Mouse (Mus musculus): Measurements from ENCODE around the gene Nudcd2. TPM values are rescaled to one million over a fixed set of nuclear protein-coding genes. Genes with fewer than 3 reads are reported as not detected.

Nudcd2 gene
- polyA plus RNA-seq (2014; fragmentation: Nextera tagmentation; extraction: Ambion mirVana), result 240 and 270 TPM in 2 replicates

DNA sequence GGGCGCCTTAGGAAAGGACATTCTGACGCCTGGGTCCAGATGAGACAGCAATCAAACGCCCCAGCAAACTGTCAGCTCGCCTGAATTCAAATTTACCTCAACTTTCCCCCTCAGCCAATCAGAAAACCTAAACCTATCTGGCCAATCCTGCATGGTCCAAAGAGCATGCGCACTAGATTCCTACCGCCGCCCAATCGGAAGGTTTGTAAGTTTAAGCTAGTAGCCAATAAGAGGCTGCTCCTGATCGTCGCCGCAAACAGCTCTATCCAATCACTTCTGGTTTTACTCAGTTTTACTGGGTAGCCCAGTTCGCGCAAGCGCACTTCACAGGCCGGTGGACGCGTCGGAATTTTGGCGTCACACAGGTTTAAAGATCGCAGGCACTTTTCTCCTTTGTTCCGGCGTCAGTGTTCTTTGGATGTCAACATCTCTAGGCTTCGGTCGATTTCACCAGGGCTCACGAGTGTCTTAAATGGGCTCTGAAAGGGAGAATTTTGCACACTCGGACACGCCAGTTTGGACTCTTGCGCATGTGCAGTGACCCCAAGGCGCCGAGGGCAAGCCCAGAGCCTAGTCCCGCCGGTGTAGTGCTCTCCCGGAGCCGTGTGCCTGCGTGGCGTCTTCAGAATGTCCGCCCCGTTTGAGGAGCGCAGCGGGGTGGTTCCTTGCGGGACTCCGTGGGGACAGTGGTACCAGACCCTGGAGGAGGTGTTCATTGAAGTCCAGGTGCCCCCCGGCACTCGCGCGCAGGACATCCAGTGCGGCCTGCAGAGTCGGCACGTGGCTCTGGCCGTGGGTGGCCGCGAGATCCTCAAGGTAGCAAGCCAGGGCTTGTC lies at the start of gene Nudcd2, which contains the start of gene Hmmr:
Nudcd2 (plus strand) TSS at position 329 of the 836 bp plus-strand sequence.
Hmmr (minus strand) TSS at position 84 of the 836 bp plus-strand sequence.
- WGBS, result under 1% methylated on average over 52 of the region's 52 CpGs
- Histone ChIP-seq H3K9ac (replicated peaks; ENCODE audit: low read length) (peak within 1 kb of the TSS; percentile 85), H3K36me3 (replicated peaks; ENCODE audit: control insufficient read depth, insufficient read depth, low read depth, low read length) (no peaks in the 10 kb centered on the region), H3K4me2 (ENCODE audit: low read depth, low read length) (peak within 1 kb of the TSS; percentile 60), H3K27ac (replicated peaks; ENCODE audit: low read depth, low read length) (peak within 1 kb of the TSS; percentile 72), H3K9me3 (replicated peaks; ENCODE audit: control insufficient read depth, low read length) (no peaks in the 10 kb centered on the region), H3K4me3 (ENCODE audit: low read depth, low read length) (peak within 1 kb of the TSS; percentile 85), H3K4me1 (ENCODE audit: control insufficient read depth, insufficient read depth, low read length) (0 out of 2 replicates have a peak, but pooled peaks cover 2% of the 10 kb centered on the region), H3K27me3 (ENCODE audit: control insufficient read depth, insufficient read depth, low read length) (no peaks in the 10 kb centered on the region)
- peak; percentile 99 for ATAC-seq (replicated peaks; ENCODE audit: insufficient number of reproducible peaks, low FRiP score, low TSS enrichment, low read depth)
- DNase-seq (ENCODE audit: low spot score), result peak; percentile 98

GRCm38 (mm10) chr11:40690444-40691127 lies 42.9 kb upstream of the Nudcd2 start:
- no peak for ATAC-seq (replicated peaks; ENCODE audit: insufficient number of reproducible peaks, low FRiP score, low TSS enrichment, low read depth)
- H3K27me3 ChIP-seq (ENCODE audit: control insufficient read depth, insufficient read depth, low read length), result no peaks in the 10 kb centered on the region
- no peak overlapping the region for H3K4me2 ChIP-seq (ENCODE audit: low read depth, low read length)
- no peaks in the 10 kb centered on the region for H3K4me1 ChIP-seq (ENCODE audit: control insufficient read depth, insufficient read depth, low read length)
- WGBS, result 77% methylated on average over 5 of the region's 5 CpGs
- H3K9me3 ChIP-seq (replicated peaks; ENCODE audit: control insufficient read depth, low read length), result no peaks in the 10 kb centered on the region
- DNase-seq (ENCODE audit: low spot score), result no peak
- H3K9ac ChIP-seq (replicated peaks; ENCODE audit: low read length), result no peak overlapping the region
- H3K27ac ChIP-seq (replicated peaks; ENCODE audit: low read depth, low read length), result no peak overlapping the region
- no peaks in the 10 kb centered on the region; the same call in 1 of the 2 replicates for H3K36me3 ChIP-seq (replicated peaks; ENCODE audit: control insufficient read depth, insufficient read depth, low read depth, low read length)
- H3K4me3 ChIP-seq (ENCODE audit: low read depth, low read length), result no peak overlapping the region

DNA sequence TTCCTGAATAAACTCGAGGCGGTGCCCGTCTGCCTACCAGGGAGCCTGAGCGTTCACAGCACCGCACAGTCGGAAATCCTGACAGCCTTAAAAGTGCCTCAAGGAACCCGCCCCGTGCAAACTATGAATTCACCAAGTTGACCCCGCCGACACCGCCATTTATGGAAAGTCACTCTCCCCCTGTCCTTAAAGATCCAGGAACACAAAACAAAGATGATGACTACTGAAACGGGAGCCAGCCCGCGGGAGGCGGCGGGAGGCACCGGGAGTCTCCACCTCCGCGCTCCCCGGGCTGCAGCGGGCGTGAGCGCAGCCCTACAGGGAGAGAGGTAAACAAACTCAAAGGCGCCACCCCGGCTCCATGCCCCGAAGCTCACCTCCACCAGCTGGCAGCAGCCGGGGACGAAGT lies 41.4 kb upstream of the Nudcd2 start:
- DNase-seq (ENCODE audit: low spot score), result no peak
- peak overlapping the region; percentile 78 for H3K4me2 ChIP-seq (ENCODE audit: low read depth, low read length)
- no peaks in the 10 kb centered on the region for H3K9me3 ChIP-seq (replicated peaks; ENCODE audit: control insufficient read depth, low read length)
- peak overlapping the region; percentile 77 for H3K4me3 ChIP-seq (ENCODE audit: low read depth, low read length)
- peak overlapping the region; percentile 66 for H3K9ac ChIP-seq (replicated peaks; ENCODE audit: low read length)
- H3K27me3 ChIP-seq (ENCODE audit: control insufficient read depth, insufficient read depth, low read length), result no peaks in the 10 kb centered on the region
- H3K36me3 ChIP-seq (replicated peaks; ENCODE audit: control insufficient read depth, insufficient read depth, low read depth, low read length), result no peaks in the 10 kb centered on the region; the same call in 1 of the 2 replicates
- 0% methylated on average over 26 of the region's 28 CpGs for WGBS
- no peaks in the 10 kb centered on the region for H3K4me1 ChIP-seq (ENCODE audit: control insufficient read depth, insufficient read depth, low read length)
- peak; percentile 74 for ATAC-seq (replicated peaks; ENCODE audit: insufficient number of reproducible peaks, low FRiP score, low TSS enrichment, low read depth)
- no peak overlapping the region for H3K27ac ChIP-seq (replicated peaks; ENCODE audit: low read depth, low read length)

- Histone ChIP-seq H3K4me1 (ENCODE audit: control insufficient read depth, insufficient read depth, low read length) (no peaks in the 10 kb centered on the region), H3K4me3 (ENCODE audit: low read depth, low read length) (peak overlapping the region; percentile 77), H3K27ac (replicated peaks; ENCODE audit: low read depth, low read length) (peak overlapping the region; percentile 92), H3K4me2 (ENCODE audit: low read depth, low read length) (peak overlapping the region; percentile 78), H3K9me3 (replicated peaks; ENCODE audit: control insufficient read depth, low read length) (no peaks in the 10 kb centered on the region), H3K27me3 (ENCODE audit: control insufficient read depth, insufficient read depth, low read length) (no peaks in the 10 kb centered on the region), H3K9ac (replicated peaks; ENCODE audit: low read length) (peak overlapping the region; percentile 66), H3K36me3 (replicated peaks; ENCODE audit: control insufficient read depth, insufficient read depth, low read depth, low read length) (no peaks in the 10 kb centered on the region)
- under 1% methylated on average over 36 of the region's 36 CpGs for WGBS
- ATAC-seq (replicated peaks; ENCODE audit: insufficient number of reproducible peaks, low FRiP score, low TSS enrichment, low read depth) (peak; percentile 95), DNase-seq (ENCODE audit: low spot score) (peak; percentile 95)
Observed at GRCm38 (mm10) chr11:40692511-40693365, 40.7 kb upstream of the Nudcd2 start.

DNA sequence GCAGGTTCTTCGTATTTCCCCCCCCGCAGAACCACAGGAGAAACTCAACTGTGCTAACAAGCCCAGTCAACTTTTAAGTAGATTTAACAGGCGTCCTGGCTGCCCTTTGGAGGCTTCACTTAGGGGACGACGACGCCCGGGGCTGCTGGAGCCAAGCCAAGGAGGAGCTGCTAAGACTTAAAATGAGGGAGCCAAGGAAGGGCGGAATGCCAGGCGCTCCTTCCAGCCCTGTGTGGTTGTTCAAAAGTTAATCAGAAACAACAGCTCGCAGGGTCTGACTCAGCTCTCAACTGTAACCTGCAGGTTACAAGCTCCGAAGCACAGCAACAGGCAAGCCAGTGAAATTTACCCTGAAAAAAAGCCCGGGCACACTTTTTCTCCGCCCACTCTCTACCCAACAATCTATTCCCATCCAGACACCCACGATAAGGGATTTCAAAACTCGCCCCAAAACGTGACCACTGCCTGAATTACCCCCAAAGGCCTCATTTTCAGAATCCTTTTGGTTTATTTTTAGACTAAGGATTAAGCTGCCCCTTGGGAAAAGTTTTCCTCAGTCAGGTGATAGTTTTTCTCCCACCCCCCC lies 40.0 kb upstream of the Nudcd2 start:
- H3K4me3 ChIP-seq (ENCODE audit: low read depth, low read length), result peak overlapping the region; percentile 77
- H3K9ac ChIP-seq (replicated peaks; ENCODE audit: low read length), result peak overlapping the region; percentile 63
- peak overlapping the region; percentile 78 for H3K4me2 ChIP-seq (ENCODE audit: low read depth, low read length)
- no peaks in the 10 kb centered on the region for H3K4me1 ChIP-seq (ENCODE audit: control insufficient read depth, insufficient read depth, low read length)
- H3K27ac ChIP-seq (replicated peaks; ENCODE audit: low read depth, low read length), result peak overlapping the region; percentile 92
- no peaks in the 10 kb centered on the region for H3K36me3 ChIP-seq (replicated peaks; ENCODE audit: control insufficient read depth, insufficient read depth, low read depth, low read length)
- 1% methylated on average over 16 of the region's 16 CpGs for WGBS
- ATAC-seq (replicated peaks; ENCODE audit: insufficient number of reproducible peaks, low FRiP score, low TSS enrichment, low read depth) (no peak), DNase-seq (ENCODE audit: low spot score) (peak; percentile 69)
- no peaks in the 10 kb centered on the region for H3K9me3 ChIP-seq (replicated peaks; ENCODE audit: control insufficient read depth, low read length)
- no peaks in the 10 kb centered on the region for H3K27me3 ChIP-seq (ENCODE audit: control insufficient read depth, insufficient read depth, low read length)

DNA sequence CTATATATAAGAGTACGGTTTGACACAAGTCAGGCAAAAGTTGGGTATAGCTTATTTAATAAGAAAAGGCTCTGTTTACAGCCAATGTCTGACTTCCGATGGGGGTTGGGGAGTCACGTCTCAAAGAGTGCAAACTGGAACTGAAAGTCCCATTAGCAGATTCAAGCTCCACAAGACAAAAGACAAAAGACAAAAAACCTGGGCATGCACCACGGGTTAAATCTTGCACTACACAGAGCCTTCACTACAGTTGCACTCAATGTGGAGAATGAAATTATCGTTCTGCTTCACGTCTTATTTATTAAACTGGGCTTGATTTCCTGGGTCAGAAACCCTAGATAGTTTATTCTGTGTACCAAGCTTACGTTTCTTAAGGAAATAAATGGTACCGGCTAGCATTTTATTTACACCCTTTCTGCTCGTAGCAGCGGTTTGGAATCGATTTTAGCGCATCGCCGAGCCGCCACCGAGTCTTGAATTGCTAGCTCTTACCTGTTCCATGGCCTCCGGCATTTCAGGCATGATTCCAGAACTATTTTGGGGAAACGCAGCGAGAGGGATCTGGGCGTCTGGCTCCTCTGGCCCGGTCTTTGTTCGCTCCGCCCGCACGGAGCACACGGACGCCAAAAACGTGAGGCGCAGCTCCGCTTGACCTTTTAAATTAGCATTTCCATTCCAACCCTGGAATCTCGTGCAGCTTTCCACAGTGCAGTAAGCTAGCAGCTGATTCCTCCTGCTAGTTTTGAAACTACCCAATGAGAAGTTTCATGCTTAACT lies 39.0 kb upstream of the Nudcd2 start:
- Histone ChIP-seq H3K27ac (replicated peaks; ENCODE audit: low read depth, low read length) (peak overlapping the region; percentile 92), H3K4me2 (ENCODE audit: low read depth, low read length) (peak overlapping the region; percentile 78), H3K9ac (replicated peaks; ENCODE audit: low read length) (peak overlapping the region; percentile 90), H3K27me3 (ENCODE audit: control insufficient read depth, insufficient read depth, low read length) (no peaks in the 10 kb centered on the region), H3K9me3 (replicated peaks; ENCODE audit: control insufficient read depth, low read length) (no peaks in the 10 kb centered on the region), H3K4me1 (ENCODE audit: control insufficient read depth, insufficient read depth, low read length) (no peaks in the 10 kb centered on the region), H3K4me3 (ENCODE audit: low read depth, low read length) (peak overlapping the region; percentile 77), H3K36me3 (replicated peaks; ENCODE audit: control insufficient read depth, insufficient read depth, low read depth, low read length) (no peaks in the 10 kb centered on the region)
- under 1% methylated on average over 31 of the region's 31 CpGs for WGBS
- DNase-seq (ENCODE audit: low spot score) (peak; percentile 85), ATAC-seq (replicated peaks; ENCODE audit: insufficient number of reproducible peaks, low FRiP score, low TSS enrichment, low read depth) (peak; percentile 71)

DNA sequence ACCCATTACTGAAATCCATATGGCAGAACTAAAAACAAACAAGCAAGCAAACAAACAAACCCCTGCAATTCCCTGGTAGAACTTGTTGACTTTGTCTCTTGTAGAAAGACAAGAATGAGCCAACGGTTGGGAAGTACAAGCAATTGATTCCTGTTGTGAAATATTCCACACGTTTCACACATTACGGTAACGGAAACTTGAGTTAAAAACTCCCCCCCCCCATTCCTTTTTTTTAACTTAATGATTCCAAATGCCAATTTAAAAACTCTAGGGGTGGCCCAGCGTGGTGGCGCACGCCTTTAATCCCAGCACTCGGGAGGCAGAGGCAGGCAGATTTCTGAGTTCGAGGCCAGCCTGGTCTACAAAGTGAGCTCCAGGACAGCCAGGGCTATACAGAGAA lies 38.4 kb upstream of the Nudcd2 start, which contains the start of gene Mat2b:
Mat2b (minus strand) TSS at position 101 of the 400 bp plus-strand sequence.
- no peaks in the 10 kb centered on the region for H3K9me3 ChIP-seq (replicated peaks; ENCODE audit: control insufficient read depth, low read length)
- WGBS, result 88% methylated on average over 9 of the region's 9 CpGs
- no peaks in the 10 kb centered on the region for H3K27me3 ChIP-seq (ENCODE audit: control insufficient read depth, insufficient read depth, low read length)
- H3K27ac ChIP-seq (replicated peaks; ENCODE audit: low read depth, low read length), result peak within 1 kb of the TSS; percentile 92
- no peaks in the 10 kb centered on the region for H3K36me3 ChIP-seq (replicated peaks; ENCODE audit: control insufficient read depth, insufficient read depth, low read depth, low read length)
- no peak for DNase-seq (ENCODE audit: low spot score)
- H3K4me2 ChIP-seq (ENCODE audit: low read depth, low read length), result peak within 1 kb of the TSS; percentile 78
- no peak for ATAC-seq (replicated peaks; ENCODE audit: insufficient number of reproducible peaks, low FRiP score, low TSS enrichment, low read depth)
- peak within 1 kb of the TSS; percentile 77 for H3K4me3 ChIP-seq (ENCODE audit: low read depth, low read length)
- peak within 1 kb of the TSS; percentile 90 for H3K9ac ChIP-seq (replicated peaks; ENCODE audit: low read length)
- no peaks in the 10 kb centered on the region for H3K4me1 ChIP-seq (ENCODE audit: control insufficient read depth, insufficient read depth, low read length)
